Mouse (Mus musculus) stomach, postnatal 0 days (tissue): ENCODE measurements around the gene Cdr2l. TPM values are rescaled to one million over a fixed set of nuclear protein-coding genes. Genes with fewer than 3 reads are reported as not detected.

Source experiments
- ATAC-seq: fragments of 200-750 bp; cut with Nextera tagmentation; 2 replicates; pipeline ENCODE4 v1.8.0; 2017; ENCODE audit not compliant: low FRiP score, low TSS enrichment
- DNase-seq: peaks from one replicate; pipeline ENCODE4 v3.0.0-alpha.2; 2016; ENCODE audit warnings: low spot score
- H3K27ac ChIP-seq: fragments of 300-500 bp; sonication (generic); replicated peaks from 2 replicates; pipeline ENCODE4 v1.5.1; 2014; ENCODE audit warnings: mild to moderate bottlenecking, control low read depth
- H3K27me3 ChIP-seq: fragments of 300-500 bp; sonication (generic); 2 replicates; pipeline ENCODE4 v1.6.1; 2014; ENCODE audit warnings: low read length; ENCODE audit not compliant: control insufficient read depth, insufficient read depth
- H3K36me3 ChIP-seq: fragments of 300-500 bp; sonication (generic); 2 replicates; pipeline ENCODE4 v1.6.1; 2014; ENCODE audit warnings: low read length, mixed read lengths; ENCODE audit not compliant: control insufficient read depth, insufficient read depth
- H3K4me1 ChIP-seq: fragments of 300-500 bp; sonication (generic); replicated peaks from 2 replicates; pipeline ENCODE4 v1.6.1; 2014; ENCODE audit warnings: antibody characterized with exemption; ENCODE audit not compliant: control insufficient read depth, insufficient read depth
- H3K4me2 ChIP-seq: fragments of 300-500 bp; sonication (generic); replicated peaks from 2 replicates; pipeline ENCODE4 v1.6.1; 2014; ENCODE audit warnings: low read depth, mild to moderate bottlenecking, control low read depth, moderate library complexity
- H3K4me3 ChIP-seq: fragments of 300-500 bp; sonication (generic); 2 replicates; pipeline ENCODE4 v1.5.1; 2014; ENCODE audit warnings: low read depth, low read length, control low read depth
- H3K9ac ChIP-seq: fragments of 300-500 bp; sonication (generic); 2 replicates; pipeline ENCODE4 v1.6.1; 2014; ENCODE audit warnings: mild to moderate bottlenecking, low read length, control low read depth, mixed read lengths
- H3K9me3 ChIP-seq: fragments of 300-500 bp; sonication (generic); 2 replicates; pipeline ENCODE4 v1.6.1; 2016; ENCODE audit warnings: low read length; ENCODE audit not compliant: control insufficient read depth
- CTCF ChIP-seq: IDR thresholded peaks from 2 replicates; pipeline ENCODE4 v1.5.1; 2016; ENCODE audit warnings: antibody characterized with exemption, low read depth, mild to moderate bottlenecking, moderate library complexity
- EP300 ChIP-seq: optimal IDR thresholded peaks from 2 replicates; pipeline ENCODE3; 2016; ENCODE audit warnings: antibody characterized with exemption
- WGBS: fragments of 180-500 bp; shearing (Covaris S2); extraction: QIAGEN DNeasy Blood & Tissue Kit; methylation state at CpG from one replicate; pipeline ENCODE4 v1.1.7; 2014; 5-methylcytosine and 5-hydroxymethylcytosine counted together
- polyA plus RNA-seq: library from polyadenylated mRNA; unstranded; fragments of >200 nt; fragmentation: Nextera tagmentation; extraction: Ambion mirVana; gene quantifications from 2 replicates; pipeline ENCODE4 v1.2.1, GENCODE M21; 2015

Cdr2l gene
- polyA plus RNA-seq, 1 experiment from 2014 or later = 3.9 TPM

DNA sequence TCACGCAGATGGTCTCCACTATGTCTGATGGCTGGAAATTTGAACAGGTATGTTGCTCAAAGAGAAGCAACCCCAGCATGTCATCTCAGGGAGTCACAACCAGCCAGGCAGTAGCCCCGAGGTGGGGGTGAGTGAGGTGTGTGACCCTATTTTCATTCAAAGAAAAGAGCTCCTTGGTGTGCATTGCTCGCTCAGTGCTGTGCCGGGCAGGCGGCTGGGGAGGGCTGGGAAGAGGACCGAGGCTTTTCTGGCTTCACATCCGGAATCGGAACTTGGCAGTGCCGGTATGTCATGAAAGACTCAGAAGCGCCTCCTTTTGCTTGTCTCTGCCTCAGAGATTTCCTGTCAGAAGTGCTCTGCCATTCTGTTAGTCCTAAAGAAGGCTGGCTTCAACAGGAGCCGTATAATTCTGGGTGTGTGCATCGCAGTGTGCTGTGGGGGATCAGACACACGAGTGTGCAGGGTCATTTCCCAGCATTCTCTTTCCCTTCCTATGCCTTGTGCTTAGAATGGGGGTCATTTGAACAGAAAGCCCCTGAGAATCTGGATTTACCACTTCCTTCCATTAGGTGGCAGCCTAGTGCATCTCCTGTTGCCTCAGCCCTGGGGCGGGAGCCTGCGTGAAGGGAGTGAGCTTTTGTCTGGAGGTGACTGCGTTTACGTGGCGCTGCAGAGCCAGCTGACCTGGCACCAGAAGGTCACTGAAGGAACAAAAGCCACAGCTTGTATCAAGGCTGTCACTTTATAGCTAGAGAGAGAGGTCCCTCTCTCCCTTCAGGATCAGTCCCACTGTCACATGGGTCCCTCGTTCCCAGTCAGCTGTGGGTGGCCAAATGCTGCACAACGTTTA is 46.0 kb downstream of the Cdr2l start:
- WGBS = 35% methylated on average over 20 of the region's 20 CpGs
- ATAC-seq (peak; percentile 62), DNase-seq (peak; percentile 78)
- H3K27me3 ChIP-seq = no peaks in the 10 kb centered on the region
- H3K9me3 ChIP-seq = no peaks in the 10 kb centered on the region
- no peak overlapping the region for H3K9ac ChIP-seq
- TF ChIP-seq CTCF (peak; percentile 89), EP300 (no peak)
- H3K4me3 ChIP-seq = no peak overlapping the region
- no peaks in the 10 kb centered on the region for H3K4me1 ChIP-seq
- no peak overlapping the region for H3K4me2 ChIP-seq
- H3K36me3 ChIP-seq = peaks cover 17% of the 10 kb centered on the region
- H3K27ac ChIP-seq = 0 out of 2 replicates have a peak overlapping the region, but pooled peaks have one; percentile 40

DNA sequence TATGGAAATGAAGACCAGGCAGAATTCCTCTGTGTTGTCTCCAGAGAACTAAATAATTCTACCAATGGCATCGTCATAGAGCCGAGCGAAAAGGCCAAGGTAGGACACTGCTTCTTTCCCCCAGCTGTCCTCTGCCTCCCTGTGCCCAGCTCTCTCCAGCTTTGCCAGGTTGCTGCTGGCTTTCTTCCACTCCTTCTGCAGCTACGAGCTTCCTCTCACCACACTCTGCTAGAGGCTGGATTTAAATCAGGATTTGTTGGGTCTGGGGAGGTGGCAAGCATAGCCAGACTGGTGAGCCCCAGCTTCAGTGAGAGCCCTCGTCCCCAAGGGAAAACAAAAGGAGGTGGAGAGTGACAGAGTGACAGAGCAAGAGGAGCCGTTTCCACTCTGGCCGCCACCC is 47.6 kb downstream of the Cdr2l start:
- Histone ChIP-seq H3K36me3 (peaks cover 17% of the 10 kb centered on the region), H3K27me3 (no peaks in the 10 kb centered on the region), H3K4me1 (no peaks in the 10 kb centered on the region), H3K9me3 (no peaks in the 10 kb centered on the region), H3K9ac (no peak overlapping the region), H3K4me2 (no peak overlapping the region), H3K27ac (no peak overlapping the region), H3K4me3 (no peak overlapping the region)
- no peak for ATAC-seq
- TF ChIP-seq CTCF (no peak), EP300 (no peak)
- no peak for DNase-seq
- WGBS = 81% methylated on average over 7 of the region's 7 CpGs

DNA sequence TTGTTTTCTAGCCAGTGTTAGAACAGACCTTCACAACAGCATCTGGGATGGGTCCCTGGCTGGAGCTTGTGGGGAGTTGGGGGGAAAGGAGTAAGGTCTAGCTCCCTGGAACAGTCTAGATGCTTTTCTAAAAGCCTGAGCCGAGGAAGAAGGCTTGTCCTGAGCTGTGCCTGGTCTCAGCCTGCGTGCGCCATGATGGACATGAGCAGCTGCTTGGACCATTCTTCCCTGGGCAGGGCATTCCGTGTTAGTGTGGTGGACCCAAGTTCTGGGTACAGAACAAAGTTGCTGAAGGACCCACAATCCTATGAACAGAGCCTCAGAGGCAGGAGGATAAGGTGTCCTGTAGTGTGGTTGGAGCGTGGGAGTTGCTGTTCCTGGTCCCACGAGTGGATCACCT is 48.8 kb downstream of the Cdr2l start:
- no peak overlapping the region for H3K9ac ChIP-seq
- no peaks in the 10 kb centered on the region for H3K9me3 ChIP-seq
- H3K36me3 ChIP-seq = peaks cover 14% of the 10 kb centered on the region
- DNase-seq = no peak
- no peak overlapping the region for H3K27ac ChIP-seq
- no peak overlapping the region for H3K4me3 ChIP-seq
- no peaks in the 10 kb centered on the region for H3K27me3 ChIP-seq
- H3K4me2 ChIP-seq = no peak overlapping the region
- no peak for TF ChIP-seq CTCF
- no peak for TF ChIP-seq EP300
- H3K4me1 ChIP-seq = 0 out of 2 replicates have a peak, but pooled peaks cover 3% of the 10 kb centered on the region
- WGBS = 90% methylated on average over 6 of the region's 6 CpGs
- ATAC-seq = no peak

DNA sequence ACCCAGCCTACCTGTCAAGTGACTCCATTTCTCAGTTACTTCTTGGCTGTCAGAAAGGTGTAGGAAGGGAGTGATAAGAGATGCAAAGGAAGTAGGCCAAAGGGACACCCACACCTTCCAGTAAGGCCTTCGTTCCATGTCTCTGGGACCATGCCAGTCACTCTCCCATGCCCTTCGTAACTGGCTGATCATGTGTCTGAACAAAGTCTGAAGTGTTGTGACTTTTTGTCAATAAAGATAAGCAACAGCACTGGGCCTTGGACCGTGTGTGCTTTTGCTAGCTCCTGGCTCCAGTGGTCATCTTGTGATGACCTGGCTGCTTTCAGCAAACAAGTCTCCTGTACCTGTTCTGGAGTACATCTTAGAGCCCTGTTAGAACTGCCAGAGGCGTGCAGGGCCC is 51.1 kb downstream of the Cdr2l start:
- Histone ChIP-seq H3K27ac (peak overlapping the region; percentile 78), H3K9me3 (no peaks in the 10 kb centered on the region), H3K4me1 (0 out of 2 replicates have a peak, but pooled peaks cover 5% of the 10 kb centered on the region), H3K36me3 (peaks cover 14% of the 10 kb centered on the region), H3K27me3 (no peaks in the 10 kb centered on the region), H3K9ac (no peak overlapping the region), H3K4me2 (no peak overlapping the region), H3K4me3 (no peak overlapping the region)
- peak; percentile 82 for ATAC-seq
- TF ChIP-seq EP300 (no peak), CTCF (no peak)
- peak; percentile 63 for DNase-seq
- 62% methylated on average over 4 of the region's 4 CpGs for WGBS

DNA sequence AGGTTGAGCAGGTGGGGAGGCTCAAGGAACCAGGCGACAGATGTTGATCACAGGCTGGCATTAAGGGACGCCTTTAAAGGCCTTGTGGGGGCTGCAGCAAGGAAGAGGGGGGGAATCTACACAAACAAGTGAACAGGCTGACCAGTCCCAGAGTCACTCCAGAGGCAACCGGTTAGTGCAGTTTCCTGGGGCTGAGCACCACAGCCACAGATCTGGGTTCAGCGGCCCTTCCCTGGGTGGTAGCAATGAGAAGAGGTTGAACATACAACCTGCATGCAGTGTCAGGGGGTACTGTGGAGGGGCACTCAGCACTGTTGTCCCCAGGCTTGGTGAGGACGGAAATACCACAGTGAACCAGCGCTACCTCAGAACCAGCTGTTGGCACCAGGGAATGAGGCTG is 51.6 kb downstream of the Cdr2l start:
- Histone ChIP-seq H3K27ac (peak overlapping the region; percentile 78), H3K4me1 (0 out of 2 replicates have a peak, but pooled peaks cover 5% of the 10 kb centered on the region), H3K36me3 (peaks cover 14% of the 10 kb centered on the region), H3K4me2 (no peak overlapping the region), H3K9ac (no peak overlapping the region), H3K27me3 (no peaks in the 10 kb centered on the region), H3K4me3 (no peak overlapping the region), H3K9me3 (no peaks in the 10 kb centered on the region)
- peak; percentile 49 for ATAC-seq
- no peak for TF ChIP-seq CTCF
- TF ChIP-seq EP300 = no peak
- DNase-seq = peak; percentile 71
- 65% methylated on average over 6 of the region's 6 CpGs for WGBS
